Mouse (Mus musculus) thymus, postnatal 36 days (tissue): ENCODE measurements around the gene Galnt4.
A peak's percentile ranks its signal among the peaks of the same experiment; 100 is the strongest.
"Not testable (repeated sequence)": the region's sequence is repeated elsewhere in the genome, so short reads cannot be mapped to it uniquely, and the experiment has no call there.

Source experiments
- DNase-seq, 2 experiments: peaks; one replicate each; pipeline ENCODE4 v3.0.0; 2022; ENCODE audit warnings: mixed read lengths in 2 of 2

The Galnt4 gene

GRCm38 (mm10) chr10:99116237-99116632, 8.3 kb downstream of the Galnt4 start:
- no peak for DNase-seq

- peak in 1 of 2 experiments; percentile 40 for DNase-seq
Observed at GRCm38 (mm10) chr10:99116650-99117615, 9.0 kb downstream of the Galnt4 start.

GRCm38 (mm10) chr10:99117876-99118275, 9.9 kb downstream of the Galnt4 start:
- DNase-seq: no peak

- peak in 1 of 2 experiments; percentile 44 for DNase-seq
Observed at GRCm38 (mm10) chr10:99118697-99119096, 10.7 kb downstream of the Galnt4 start.

- peak; percentile 50 to 63 for DNase-seq
Observed at GRCm38 (mm10) chr10:99119471-99119870, 11.5 kb downstream of the Galnt4 start.

- no peak for DNase-seq
Observed at GRCm38 (mm10) chr10:99126225-99126624, 18.3 kb downstream of the Galnt4 start, which contains the start of gene Phxr2. Gene Phxr2, minus strand, starts transcription at chr10:99126325.

- peak; percentile 75 to 84 for DNase-seq
Observed at GRCm38 (mm10) chr10:99126954-99127353, 19.0 kb downstream of the Galnt4 start.

- peak; percentile 71 to 74 for DNase-seq
Observed at GRCm38 (mm10) chr10:99127691-99128261, 19.8 kb downstream of the Galnt4 start.

- DNase-seq: peak; percentile 38 to 40
Observed at GRCm38 (mm10) chr10:99130611-99131010, 22.7 kb downstream of the Galnt4 start.

GRCm38 (mm10) chr10:99131298-99131697, 23.3 kb downstream of the Galnt4 start:
- DNase-seq: peak; percentile 37 to 38

- peak; percentile 80 to 91 for DNase-seq
Observed at GRCm38 (mm10) chr10:99132189-99132588, 24.2 kb downstream of the Galnt4 start.

- DNase-seq: peak in 1 of 2 experiments; percentile 20
Observed at GRCm38 (mm10) chr10:99132595-99133272, 24.8 kb downstream of the Galnt4 start.

GRCm38 (mm10) chr10:99133321-99133875, 25.4 kb downstream of the Galnt4 start:
- peak in 1 of 2 experiments; percentile 20 for DNase-seq

GRCm38 (mm10) chr10:99136337-99136736, 28.4 kb downstream of the Galnt4 start:
- DNase-seq: no peak

- DNase-seq: no peak
Observed at GRCm38 (mm10) chr10:99145611-99146010, 37.7 kb downstream of the Galnt4 start.

- DNase-seq: no peak
Observed at GRCm38 (mm10) chr10:99146596-99146995, 38.6 kb downstream of the Galnt4 start.

- DNase-seq: no peak
Observed at GRCm38 (mm10) chr10:99150016-99150415, 42.1 kb downstream of the Galnt4 start.

GRCm38 (mm10) chr10:99151580-99151979, 43.6 kb downstream of the Galnt4 start:
- DNase-seq: no peak

GRCm38 (mm10) chr10:99152063-99152462, 44.1 kb downstream of the Galnt4 start:
- peak; percentile 59 to 64 for DNase-seq

- DNase-seq: no peak
Observed at GRCm38 (mm10) chr10:99154635-99155034, 46.7 kb downstream of the Galnt4 start.

GRCm38 (mm10) chr10:99156808-99157207, 48.8 kb downstream of the Galnt4 start:
- no peak for DNase-seq

GRCm38 (mm10) chr10:99157697-99158096, 49.7 kb downstream of the Galnt4 start:
- not testable (repeated sequence) for DNase-seq
